Mouse (Mus musculus): ENCODE data around the gene Gm13078. TPM values are rescaled to one million over a fixed set of nuclear protein-coding genes. Genes with fewer than 3 reads are reported as not detected.

Gm13078 gene
- not detected in 2 replicates for polyA plus RNA-seq (2012; rRNA removed)

- DNase-seq (ENCODE audit: low read depth), result no peak
- TF ChIP-seq POLR2A (IDR thresholded peaks at IDR 0.05; ENCODE audit: borderline replicate concordance, extremely low read depth, insufficient read depth, insufficient read length, poor library complexity, severe bottlenecking), result no peak
- no peak for TF ChIP-seq CTCF (IDR thresholded peaks at IDR 0.05; ENCODE audit: borderline replicate concordance, extremely low read depth, insufficient read depth, insufficient read length)
Measured at GRCm38 (mm10) chr4:143719155-143719554, at the start of gene Gm13078. TSS of gene Gm13078 (plus strand) at chr4:143719455.

- TF ChIP-seq POLR2A (IDR thresholded peaks at IDR 0.05; ENCODE audit: borderline replicate concordance, extremely low read depth, insufficient read depth, insufficient read length, poor library complexity, severe bottlenecking), result no peak
- no peak for TF ChIP-seq CTCF (IDR thresholded peaks at IDR 0.05; ENCODE audit: borderline replicate concordance, extremely low read depth, insufficient read depth, insufficient read length)
Measured at GRCm38 (mm10) chr4:143702611-143703010, 16.6 kb upstream of the Gm13078 start, which contains the start of gene Gm13089. TSS of gene Gm13089 (minus strand) at chr4:143702711.

More at GRCm38 (mm10) chr4:143702611-143703010, 16.6 kb upstream of the Gm13078 start, which contains the start of gene Gm13089:
- no peak for DNase-seq (ENCODE audit: low read depth)

Other genes starting within 250 kb of the Gm13078 start
- gene Gm13043, start 208.1 kb upstream of the Gm13078 start, polyA plus RNA-seq (2012; rRNA removed), result not detected in 2 replicates
- gene Gm13040, start 183.5 kb upstream of the Gm13078 start, polyA plus RNA-seq (2012; rRNA removed), result not detected in 2 replicates
- not detected in 2 replicates for gene BC080695, start 167.8 kb upstream of the Gm13078 start, polyA plus RNA-seq (2012; rRNA removed)
- not detected in 2 replicates for gene Gm13057, start 167.7 kb upstream of the Gm13078 start, polyA plus RNA-seq (2012; rRNA removed)
- not detected in 2 replicates for gene Gm13083, start 104.5 kb upstream of the Gm13078 start, polyA plus RNA-seq (2012; rRNA removed)
- not detected in 2 replicates for gene Gm13088, start 62.2 kb upstream of the Gm13078 start, polyA plus RNA-seq (2012; rRNA removed)
- not detected in 2 replicates for gene Gm13089, start 16.7 kb upstream of the Gm13078 start, polyA plus RNA-seq (2012; rRNA removed)
- not detected in 2 replicates for gene Gm13023, start 69.9 kb downstream of the Gm13078 start, polyA plus RNA-seq (2012; rRNA removed)
- not detected in 2 replicates for gene Gm13084, start 96.6 kb downstream of the Gm13078 start, polyA plus RNA-seq (2012; rRNA removed)
- gene Gm13103, start 127.0 kb downstream of the Gm13078 start, polyA plus RNA-seq (2012; rRNA removed), result not detected in 2 replicates
- gene Pramef6, start 180.9 kb downstream of the Gm13078 start, polyA plus RNA-seq (2012; rRNA removed), result not detected in 2 replicates
- gene Pramef25, start 231.6 kb downstream of the Gm13078 start, polyA plus RNA-seq (2012; rRNA removed), result not detected in 2 replicates
- not detected in 2 replicates for gene Gm13101, start 247.5 kb downstream of the Gm13078 start, polyA plus RNA-seq (2012; rRNA removed)

Measured in brain, embryonic 14.5 days (tissue).